Mouse (Mus musculus) spleen, adult 2 months (tissue): ENCODE measurements around the gene Il12rb1. TPM values are rescaled to one million over a fixed set of nuclear protein-coding genes. Genes with fewer than 3 reads are reported as not detected.

ENCODE experiments used
- DNase-seq, 2 experiments: peaks; one replicate each; pipeline versions ENCODE4 v3.0.0 to v3.0.0-alpha.2; 2012 to 2021; ENCODE audit warnings: low spot score in 2 of 2, low read depth in 1 of 2
- H3K27ac ChIP-seq: fragments of 200-500 bp; 2 replicates; pipeline ENCODE4 v1.5.1; 2012; ENCODE audit warnings: low read length, inconsistent platforms; ENCODE audit not compliant: insufficient read depth
- H3K27me3 ChIP-seq: fragments of 200-500 bp; 2 replicates; pipeline ENCODE4 v1.6.1; 2012; ENCODE audit warnings: mild to moderate bottlenecking, moderate library complexity, low read length, inconsistent platforms; ENCODE audit not compliant: control insufficient read depth, insufficient read depth
- H3K36me3 ChIP-seq: fragments of 200-500 bp; 2 replicates; pipeline ENCODE4 v1.6.1; 2012; ENCODE audit warnings: mild to moderate bottlenecking, low read length, inconsistent platforms; ENCODE audit not compliant: control insufficient read depth, insufficient read depth
- H3K4me1 ChIP-seq: fragments of 200-500 bp; 2 replicates; pipeline ENCODE4 v1.6.1; 2011; ENCODE audit warnings: inconsistent platforms; ENCODE audit not compliant: control insufficient read depth, insufficient read depth, insufficient read length
- H3K4me3 ChIP-seq: fragments of 200-500 bp; 2 replicates; pipeline ENCODE4 v1.5.1; 2011; ENCODE audit warnings: mild to moderate bottlenecking, inconsistent platforms; ENCODE audit not compliant: insufficient read depth, insufficient read length; ENCODE audit errors: extremely low read depth
- CTCF ChIP-seq: fragments of 200-500 bp; IDR thresholded peaks from 2 replicates; pipeline ENCODE4 v1.5.1; 2011; ENCODE audit warnings: mild to moderate bottlenecking, inconsistent platforms; ENCODE audit not compliant: insufficient read depth, insufficient read length, insufficient replicate concordance; ENCODE audit errors: extremely low read depth
- POLR2A ChIP-seq: fragments of 200-500 bp; IDR thresholded peaks from 2 replicates; pipeline ENCODE4 v1.6.1; 2011; ENCODE audit warnings: low read depth, low read length, inconsistent platforms
- WGBS: fragments of 180-500 bp; shearing (Covaris S2); methylation state at CpG from one replicate; pipeline ENCODE4 v1.1.7; 2018; 5-methylcytosine and 5-hydroxymethylcytosine counted together
- polyA plus RNA-seq: library from polyadenylated mRNA; depleted of rRNA; stranded (reverse); fragments of >200 nt; gene quantifications from 2 replicates; pipeline ENCODE4 v1.2.3, GENCODE M21; 2012; rRNA removed

The Il12rb1 gene
- polyA plus RNA-seq, 1 experiment, result 5.8 TPM

DNA sequence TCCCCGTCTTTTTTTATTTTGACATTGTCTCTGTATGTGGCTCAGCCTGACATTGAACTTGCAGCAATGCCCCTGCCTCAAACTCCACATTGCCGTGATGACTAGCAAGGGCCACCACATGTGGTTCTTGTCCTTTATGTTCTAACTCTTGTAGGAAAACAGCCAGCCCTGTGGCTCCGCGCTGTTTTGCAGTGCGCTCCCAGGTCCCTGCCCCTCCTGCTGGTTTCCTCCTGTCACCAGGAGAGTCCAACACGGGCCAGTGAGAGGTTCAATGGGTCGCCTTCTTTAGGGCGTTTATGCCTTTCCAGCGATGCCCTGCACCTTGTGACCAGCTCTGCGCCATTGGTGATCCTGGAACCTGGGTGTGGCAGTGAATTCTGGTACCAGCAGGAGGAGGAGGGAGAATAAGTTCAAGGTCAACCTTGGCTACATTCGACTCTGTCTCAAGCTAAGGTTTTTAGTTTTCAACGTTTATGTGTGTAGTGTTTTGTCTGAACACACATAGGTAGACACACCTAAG, 57.8 kb downstream of the Il12rb1 start:
- WGBS, result 15% methylated on average over 12 of the region's 12 CpGs
- Histone ChIP-seq H3K36me3 (no peaks in the 10 kb centered on the region), H3K27me3 (peaks cover 17% of the 10 kb centered on the region), H3K27ac (0 out of 2 replicates have a peak overlapping the region, but pooled peaks have one; percentile 11), H3K4me1 (peaks cover 38% of the 10 kb centered on the region), H3K4me3 (no peak overlapping the region)
- TF ChIP-seq POLR2A (no peak), CTCF (no peak)
- DNase-seq, result no peak

DNA sequence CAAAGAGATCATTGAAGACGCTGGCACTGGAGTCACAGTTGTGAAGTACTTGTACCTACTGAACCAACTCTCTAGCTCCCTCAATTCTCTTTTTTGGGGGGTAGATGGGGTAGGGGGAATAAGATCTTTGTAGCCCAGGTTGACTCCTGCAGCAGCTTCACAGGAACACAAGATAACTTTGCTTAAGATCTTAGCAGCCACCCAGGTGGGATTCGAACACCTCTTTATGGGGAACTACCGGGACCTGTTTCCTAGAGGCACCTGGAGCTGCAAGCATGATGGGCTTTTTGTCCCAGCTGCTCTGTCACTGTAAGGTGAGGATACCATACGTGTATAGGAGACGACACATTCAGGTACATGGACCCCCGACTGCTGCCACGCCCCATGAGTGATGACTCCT, 58.3 kb downstream of the Il12rb1 start:
- no peak overlapping the region for H3K4me3 ChIP-seq
- no peak for DNase-seq
- WGBS, result 86% methylated on average over 7 of the region's 7 CpGs
- TF ChIP-seq CTCF, result no peak
- TF ChIP-seq POLR2A, result no peak
- no peaks in the 10 kb centered on the region for H3K36me3 ChIP-seq
- H3K27ac ChIP-seq, result no peak overlapping the region
- peaks cover 17% of the 10 kb centered on the region for H3K27me3 ChIP-seq
- peaks cover 38% of the 10 kb centered on the region for H3K4me1 ChIP-seq

DNA sequence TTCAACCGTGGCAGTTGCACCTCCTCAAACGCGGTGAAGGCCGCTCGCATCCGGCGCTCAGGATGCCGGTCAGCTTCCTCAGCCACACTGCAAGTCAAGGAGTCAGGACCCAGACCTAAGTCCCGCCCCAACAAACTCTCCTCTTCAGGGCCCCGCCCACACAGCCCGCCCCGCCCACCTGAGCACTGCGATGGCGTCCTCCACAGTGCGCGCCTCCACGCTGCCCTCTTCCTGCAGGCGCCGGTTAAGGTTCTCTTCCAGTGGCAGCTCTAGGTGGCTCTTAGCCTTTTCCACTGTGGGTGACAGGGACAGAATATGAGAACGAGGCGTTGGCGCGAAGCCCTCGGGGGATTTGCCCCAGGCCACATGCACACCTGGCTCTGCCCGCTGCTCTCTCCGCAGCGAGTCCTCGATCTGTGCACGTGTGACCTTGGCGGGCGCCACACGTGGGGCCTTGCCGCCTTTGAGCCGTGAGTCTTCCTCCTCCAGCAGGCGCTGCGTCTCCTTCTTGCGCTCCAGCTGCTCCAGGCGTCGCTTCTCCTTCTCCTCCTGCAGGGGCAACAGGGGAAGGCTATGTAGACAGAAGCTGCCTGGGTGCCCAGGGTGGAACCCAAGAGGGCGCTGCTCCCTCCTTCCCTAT, 60.4 kb downstream of the Il12rb1 start:
- peak overlapping the region; percentile 27; the same call in 1 of the 2 replicates for H3K4me3 ChIP-seq
- no peak for TF ChIP-seq POLR2A
- TF ChIP-seq CTCF, result no peak
- DNase-seq, result peak in 1 of 2 experiments; percentile 68
- peaks cover 28% of the 10 kb centered on the region for H3K4me1 ChIP-seq
- no peak overlapping the region for H3K27ac ChIP-seq
- WGBS, result 25% methylated on average over 40 of the region's 40 CpGs
- H3K36me3 ChIP-seq, result no peaks in the 10 kb centered on the region
- 0 out of 2 replicates have a peak, but pooled peaks cover 2% of the 10 kb centered on the region for H3K27me3 ChIP-seq

DNA sequence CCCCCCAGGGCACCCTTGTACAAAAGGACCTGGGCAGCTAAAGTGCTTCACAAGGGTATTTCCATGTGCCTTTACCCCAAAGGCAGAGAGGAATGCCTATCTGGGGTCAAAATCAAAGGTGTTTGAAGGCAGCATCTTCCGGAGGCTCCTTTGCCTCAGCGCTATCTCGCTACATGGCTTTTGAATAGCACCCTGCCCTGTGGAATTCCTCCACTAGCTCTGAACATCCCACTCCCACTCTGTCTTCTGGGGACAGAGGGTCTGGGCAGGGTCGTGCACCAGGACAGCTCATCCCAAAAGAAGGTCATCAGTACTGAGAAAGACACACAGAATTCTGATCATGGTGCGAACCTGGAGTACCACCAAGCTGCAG, 60.9 kb downstream of the Il12rb1 start:
- H3K4me1 ChIP-seq, result peaks cover 23% of the 10 kb centered on the region

DNA sequence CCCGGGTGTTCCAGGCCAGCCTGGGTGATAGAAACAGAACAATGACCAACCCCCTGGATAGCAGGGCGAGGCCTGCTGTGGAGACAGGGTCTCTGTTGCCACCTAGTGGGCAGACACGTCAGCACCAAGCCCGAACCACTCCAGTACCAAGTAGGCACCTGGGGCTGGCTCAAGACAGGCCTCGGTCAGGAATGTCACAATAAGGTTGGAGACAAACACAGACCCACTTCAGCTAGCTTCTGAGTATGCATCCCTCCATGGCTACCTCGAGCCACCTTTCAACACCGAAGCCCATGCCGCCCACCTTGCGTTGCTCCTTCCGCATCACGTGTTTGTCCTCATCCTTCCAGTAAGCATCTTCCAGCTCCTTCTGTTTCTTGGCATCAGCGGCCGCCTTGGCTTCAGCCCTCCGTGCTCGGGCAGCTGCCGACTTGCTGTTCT, 61.4 kb downstream of the Il12rb1 start:
- peak; percentile 61 to 76 for DNase-seq
- Histone ChIP-seq H3K4me1 (peaks cover 21% of the 10 kb centered on the region), H3K4me3 (no peak overlapping the region), H3K36me3 (no peaks in the 10 kb centered on the region), H3K27me3 (no peaks in the 10 kb centered on the region), H3K27ac (no peak overlapping the region)
- 56% methylated on average over 16 of the region's 16 CpGs for WGBS
- no peak for TF ChIP-seq POLR2A
- TF ChIP-seq CTCF, result peak; percentile 93

More for the DNA sequence above, 60.9 kb downstream of the Il12rb1 start:
- Histone ChIP-seq H3K27me3 (no peaks in the 10 kb centered on the region), H3K27ac (no peak overlapping the region), H3K4me3 (no peak overlapping the region), H3K36me3 (no peaks in the 10 kb centered on the region)
- no peak for DNase-seq
- no peak for TF ChIP-seq POLR2A
- no peak for TF ChIP-seq CTCF
- 52% methylated on average over 5 of the region's 5 CpGs for WGBS

Other genes starting within 250 kb of the Il12rb1 start
- 136 and 189 TPM in 2 replicates for gene Isyna1, start 214.1 kb upstream of the Il12rb1 start, polyA plus RNA-seq
- 168 and 256 TPM in 2 replicates for gene Ssbp4, start 199.6 kb upstream of the Il12rb1 start, polyA plus RNA-seq
- 41.6 and 53.1 TPM in 2 replicates for gene Lrrc25, start 192.3 kb upstream of the Il12rb1 start, polyA plus RNA-seq
- 5.2 and 6.0 TPM in 2 replicates for gene Gdf15, start 176.0 kb upstream of the Il12rb1 start, polyA plus RNA-seq
- gene Pgpep1, start 148.1 kb upstream of the Il12rb1 start, polyA plus RNA-seq, result 18.2 and 22.2 TPM in 2 replicates
- 109 and 137 TPM in 2 replicates for gene Lsm4, start 135.2 kb upstream of the Il12rb1 start, polyA plus RNA-seq
- 269 and 455 TPM in 2 replicates for gene Jund, start 109.5 kb upstream of the Il12rb1 start, polyA plus RNA-seq
- 0.08 and 0.09 TPM in 2 replicates for gene Iqcn, start 105.0 kb upstream of the Il12rb1 start, polyA plus RNA-seq
- 0.65 and 0.92 TPM in 2 replicates for gene Gm3336, start 89.9 kb upstream of the Il12rb1 start, polyA plus RNA-seq
- gene Pde4c, start 84.7 kb upstream of the Il12rb1 start, polyA plus RNA-seq, result 2.8 and 3.6 TPM in 2 replicates
- 12.1 and 17.7 TPM in 2 replicates for gene Rab3a, start 53.8 kb upstream of the Il12rb1 start, polyA plus RNA-seq
- gene Mpv17l2, start 47.5 kb upstream of the Il12rb1 start, polyA plus RNA-seq, result 37.3 and 69.8 TPM in 2 replicates
- gene Pik3r2, start 31.7 kb upstream of the Il12rb1 start, polyA plus RNA-seq, result 56.3 and 90.3 TPM in 2 replicates
- 175 and 297 TPM in 2 replicates for gene Mast3, start 3.4 kb upstream of the Il12rb1 start, polyA plus RNA-seq
- 73.8 and 74.1 TPM in 2 replicates for gene Arrdc2, start 31.3 kb downstream of the Il12rb1 start, polyA plus RNA-seq
- gene Kcnn1, start 54.8 kb downstream of the Il12rb1 start, polyA plus RNA-seq, result 0.65 and 1.1 TPM in 2 replicates
- 26.5 and 34.9 TPM in 2 replicates for gene Ccdc124, start 65.5 kb downstream of the Il12rb1 start, polyA plus RNA-seq
- 1.0 and 1.1 TPM in 2 replicates for gene Slc5a5, start 84.3 kb downstream of the Il12rb1 start, polyA plus RNA-seq
- gene Rpl18a, start 89.0 kb downstream of the Il12rb1 start, polyA plus RNA-seq, result 7,043 and 8,184 TPM in 2 replicates
- 62.2 and 95.7 TPM in 2 replicates for gene Map1s, start 97.5 kb downstream of the Il12rb1 start, polyA plus RNA-seq